Mouse (Mus musculus): Measurements from ENCODE around the gene Hnrnpul1. TPM values are rescaled to one million over a fixed set of nuclear protein-coding genes. Genes with fewer than 3 reads are reported as not detected.

The Hnrnpul1 gene
- polyA plus RNA-seq, 1 experiment from 2014 or later, result 52.9 TPM

GRCm38 (mm10) chr7:25756011-25756410 is 1.5 kb upstream of the Hnrnpul1 start:
- Histone ChIP-seq H3K4me2 (ENCODE audit: low read depth, low read length) (peak overlapping the region; percentile 94), H3K27me3 (ENCODE audit: control insufficient read depth, insufficient read depth, low read length) (no peaks in the 10 kb centered on the region), H3K4me1 (ENCODE audit: control insufficient read depth, insufficient read depth, low read length) (peaks cover 19% of the 10 kb centered on the region), H3K36me3 (ENCODE audit: control insufficient read depth, insufficient read depth, low read length) (no peaks in the 10 kb centered on the region), H3K4me3 (ENCODE audit: low read depth, low read length) (peak overlapping the region; percentile 96), H3K9ac (replicated peaks; ENCODE audit: low read depth, low read length) (peak overlapping the region; percentile 46), H3K9me3 (ENCODE audit: control insufficient read depth, low read length) (no peaks in the 10 kb centered on the region), H3K27ac (ENCODE audit: low read depth, low read length) (peak overlapping the region; percentile 95; the same call in 1 of the 2 replicates)
- under 1% methylated on average over 18 of the region's 18 CpGs for WGBS
- ATAC-seq (ENCODE audit: low read depth), result peak; percentile 38; the same call in 1 of the 2 replicates

GRCm38 (mm10) chr7:25755468-25755833 is 894 bp upstream of the Hnrnpul1 start:
- H3K36me3 ChIP-seq (ENCODE audit: control insufficient read depth, insufficient read depth, low read length), result peaks cover 5% of the 10 kb centered on the region; the same call in 1 of the 2 replicates
- no peaks in the 10 kb centered on the region for H3K9me3 ChIP-seq (ENCODE audit: control insufficient read depth, low read length)
- ATAC-seq (ENCODE audit: low read depth), result peak; percentile 32
- peak overlapping the region; percentile 94 for H3K4me2 ChIP-seq (ENCODE audit: low read depth, low read length)
- peak overlapping the region; percentile 95 for H3K27ac ChIP-seq (ENCODE audit: low read depth, low read length)
- no peak overlapping the region; the same call in 1 of the 2 replicates for H3K9ac ChIP-seq (replicated peaks; ENCODE audit: low read depth, low read length)
- under 1% methylated on average over 15 of the region's 15 CpGs for WGBS
- H3K4me3 ChIP-seq (ENCODE audit: low read depth, low read length), result peak overlapping the region; percentile 96
- no peaks in the 10 kb centered on the region for H3K27me3 ChIP-seq (ENCODE audit: control insufficient read depth, insufficient read depth, low read length)
- peaks cover 19% of the 10 kb centered on the region for H3K4me1 ChIP-seq (ENCODE audit: control insufficient read depth, insufficient read depth, low read length)

DNA sequence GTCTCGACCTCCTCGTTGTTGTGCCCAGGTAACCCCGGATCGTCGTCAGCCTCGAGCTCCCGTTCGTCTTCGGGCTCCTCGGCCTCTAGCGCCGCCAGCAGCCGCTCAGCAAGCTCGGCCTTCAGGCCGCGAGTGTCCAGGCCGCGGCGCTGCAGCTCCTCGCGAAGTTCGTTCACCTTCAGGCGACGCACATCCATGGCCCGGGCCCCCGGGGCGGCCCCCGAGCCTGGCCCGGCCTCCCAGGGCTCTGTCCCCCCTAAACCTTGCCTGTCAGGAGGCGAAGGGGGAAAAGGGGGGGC is 169 bp downstream of the Hnrnpul1 start:
- no peak for ATAC-seq (ENCODE audit: low read depth)
- Histone ChIP-seq H3K9ac (replicated peaks; ENCODE audit: low read depth, low read length) (peak overlapping the region; percentile 96), H3K4me2 (ENCODE audit: low read depth, low read length) (peak overlapping the region; percentile 99), H3K4me1 (ENCODE audit: control insufficient read depth, insufficient read depth, low read length) (peaks cover 19% of the 10 kb centered on the region), H3K36me3 (ENCODE audit: control insufficient read depth, insufficient read depth, low read length) (peaks cover 13% of the 10 kb centered on the region), H3K27ac (ENCODE audit: low read depth, low read length) (peak overlapping the region; percentile 95), H3K9me3 (ENCODE audit: control insufficient read depth, low read length) (no peaks in the 10 kb centered on the region), H3K4me3 (ENCODE audit: low read depth, low read length) (peak overlapping the region; percentile 96), H3K27me3 (ENCODE audit: control insufficient read depth, insufficient read depth, low read length) (no peaks in the 10 kb centered on the region)
- under 1% methylated on average over 30 of the region's 30 CpGs for WGBS

DNA sequence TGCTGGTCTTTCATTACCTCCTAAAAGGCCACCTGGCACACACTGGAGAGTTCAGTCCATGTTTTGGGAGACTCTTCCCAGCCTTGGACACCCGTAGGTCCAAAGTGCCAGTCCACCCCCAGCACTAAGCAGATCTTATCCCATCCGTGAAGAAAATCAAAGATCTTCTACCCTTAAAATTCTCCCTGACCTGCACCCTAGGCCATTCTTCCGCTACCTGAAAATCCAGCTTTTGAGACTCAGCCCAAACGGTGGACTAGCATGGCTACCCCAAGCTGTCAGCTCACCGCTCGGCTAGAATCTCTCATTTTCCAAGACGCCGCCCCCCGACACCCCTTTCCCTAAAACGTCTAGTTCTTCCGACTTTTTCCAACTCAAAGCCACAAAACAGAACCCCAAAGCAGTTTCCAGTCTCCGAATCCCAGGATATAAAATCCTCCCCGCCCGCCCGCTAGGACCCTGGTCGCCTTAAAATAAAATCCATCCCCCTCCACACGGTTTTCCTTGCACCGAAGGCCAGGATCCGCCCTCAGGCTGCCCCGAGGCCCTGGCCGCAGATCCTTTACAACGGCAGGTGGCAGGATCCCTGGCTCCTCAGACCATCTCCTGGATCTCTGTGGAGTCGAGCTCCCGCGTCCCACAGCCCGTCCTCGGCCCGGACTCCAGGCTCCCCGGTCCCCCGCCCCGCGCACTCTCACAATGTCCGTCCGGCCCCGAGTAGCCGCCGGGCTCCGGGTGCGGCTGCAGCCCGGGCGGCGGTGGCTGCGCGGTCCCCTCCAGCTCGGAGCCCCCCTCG is 716 bp downstream of the Hnrnpul1 start:
- under 1% methylated on average over 38 of the region's 46 CpGs for WGBS
- no peak; the same call in 1 of the 2 replicates for ATAC-seq (ENCODE audit: low read depth)
- H3K4me2 ChIP-seq (ENCODE audit: low read depth, low read length), result peak overlapping the region; percentile 99
- peak overlapping the region; percentile 95 for H3K27ac ChIP-seq (ENCODE audit: low read depth, low read length)
- H3K4me3 ChIP-seq (ENCODE audit: low read depth, low read length), result peak overlapping the region; percentile 96
- H3K36me3 ChIP-seq (ENCODE audit: control insufficient read depth, insufficient read depth, low read length), result peaks cover 17% of the 10 kb centered on the region
- no peaks in the 10 kb centered on the region for H3K9me3 ChIP-seq (ENCODE audit: control insufficient read depth, low read length)
- no peaks in the 10 kb centered on the region for H3K27me3 ChIP-seq (ENCODE audit: control insufficient read depth, insufficient read depth, low read length)
- peak overlapping the region; percentile 96 for H3K9ac ChIP-seq (replicated peaks; ENCODE audit: low read depth, low read length)
- peaks cover 19% of the 10 kb centered on the region for H3K4me1 ChIP-seq (ENCODE audit: control insufficient read depth, insufficient read depth, low read length)

DNA sequence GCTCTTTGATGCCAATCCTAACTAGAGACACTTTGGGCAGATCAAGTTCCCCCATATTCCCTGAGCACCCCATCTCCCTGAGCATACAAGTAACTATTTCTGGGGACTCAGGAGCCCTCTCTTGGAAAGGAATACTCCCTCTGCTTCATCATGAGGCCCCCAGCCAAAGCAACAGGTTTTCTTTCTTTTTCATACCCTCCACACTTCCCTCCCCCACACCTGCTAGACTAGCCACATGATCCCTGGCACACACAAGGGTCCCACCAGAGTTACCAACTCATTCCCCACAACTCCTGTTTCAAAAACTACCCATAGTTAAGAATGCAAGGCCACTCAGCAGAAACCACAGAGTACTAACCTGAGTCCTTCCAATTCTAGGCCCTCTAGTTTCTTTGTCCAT is 1.5 kb downstream of the Hnrnpul1 start:
- Histone ChIP-seq H3K36me3 (ENCODE audit: control insufficient read depth, insufficient read depth, low read length) (peaks cover 24% of the 10 kb centered on the region), H3K27me3 (ENCODE audit: control insufficient read depth, insufficient read depth, low read length) (no peaks in the 10 kb centered on the region), H3K4me2 (ENCODE audit: low read depth, low read length) (peak overlapping the region; percentile 99), H3K9ac (replicated peaks; ENCODE audit: low read depth, low read length) (peak overlapping the region; percentile 96), H3K27ac (ENCODE audit: low read depth, low read length) (no peak overlapping the region), H3K9me3 (ENCODE audit: control insufficient read depth, low read length) (no peaks in the 10 kb centered on the region), H3K4me1 (ENCODE audit: control insufficient read depth, insufficient read depth, low read length) (peaks cover 19% of the 10 kb centered on the region), H3K4me3 (ENCODE audit: low read depth, low read length) (peak overlapping the region; percentile 96)
- ATAC-seq (ENCODE audit: low read depth), result no peak

GRCm38 (mm10) chr7:25746844-25747243 is 7.7 kb downstream of the Hnrnpul1 start:
- 80% methylated on average over 3 of the region's 3 CpGs for whole genome bisulfite sequencing
- no peak for ATAC-seq (ENCODE audit: low read depth)

DNA sequence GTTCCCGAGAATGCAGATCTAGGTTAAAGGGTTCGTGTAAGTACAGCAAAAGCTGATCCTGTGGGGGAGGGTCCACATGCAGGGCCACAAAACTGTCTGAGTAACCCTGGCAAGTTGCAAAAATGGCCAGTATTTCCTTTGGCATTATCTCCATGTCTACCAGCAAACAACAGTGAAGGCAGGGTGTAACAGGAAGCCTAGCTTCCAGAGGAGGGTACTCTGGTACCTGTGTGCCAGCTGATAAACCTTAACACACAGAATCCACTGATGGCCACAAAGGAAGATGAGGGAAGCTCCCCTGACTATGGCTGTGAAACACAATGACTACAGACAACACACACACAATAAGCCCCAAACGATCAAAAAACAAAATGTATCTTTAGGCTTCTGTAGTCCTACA is 16.3 kb downstream of the Hnrnpul1 start:
- Histone ChIP-seq H3K27ac (ENCODE audit: low read depth, low read length) (no peak overlapping the region), H3K27me3 (ENCODE audit: control insufficient read depth, insufficient read depth, low read length) (no peaks in the 10 kb centered on the region), H3K9me3 (ENCODE audit: control insufficient read depth, low read length) (no peaks in the 10 kb centered on the region), H3K4me2 (ENCODE audit: low read depth, low read length) (no peak overlapping the region), H3K9ac (replicated peaks; ENCODE audit: low read depth, low read length) (no peak overlapping the region), H3K36me3 (ENCODE audit: control insufficient read depth, insufficient read depth, low read length) (peaks cover 76% of the 10 kb centered on the region), H3K4me3 (ENCODE audit: low read depth, low read length) (no peak overlapping the region), H3K4me1 (ENCODE audit: control insufficient read depth, insufficient read depth, low read length) (no peaks in the 10 kb centered on the region)
- WGBS, result 98% methylated on average over 3 of the region's 3 CpGs
- no peak for ATAC-seq (ENCODE audit: low read depth)

More at GRCm38 (mm10) chr7:25746844-25747243, 7.7 kb downstream of the Hnrnpul1 start:
- Histone ChIP-seq H3K36me3 (ENCODE audit: control insufficient read depth, insufficient read depth, low read length) (peaks cover 82% of the 10 kb centered on the region), H3K4me3 (ENCODE audit: low read depth, low read length) (no peak overlapping the region), H3K4me1 (ENCODE audit: control insufficient read depth, insufficient read depth, low read length) (peaks cover 2% of the 10 kb centered on the region; the same call in 1 of the 2 replicates), H3K27me3 (ENCODE audit: control insufficient read depth, insufficient read depth, low read length) (no peaks in the 10 kb centered on the region), H3K27ac (ENCODE audit: low read depth, low read length) (no peak overlapping the region), H3K9me3 (ENCODE audit: control insufficient read depth, low read length) (no peaks in the 10 kb centered on the region), H3K9ac (replicated peaks; ENCODE audit: low read depth, low read length) (no peak overlapping the region), H3K4me2 (ENCODE audit: low read depth, low read length) (no peak overlapping the region)

DNA sequence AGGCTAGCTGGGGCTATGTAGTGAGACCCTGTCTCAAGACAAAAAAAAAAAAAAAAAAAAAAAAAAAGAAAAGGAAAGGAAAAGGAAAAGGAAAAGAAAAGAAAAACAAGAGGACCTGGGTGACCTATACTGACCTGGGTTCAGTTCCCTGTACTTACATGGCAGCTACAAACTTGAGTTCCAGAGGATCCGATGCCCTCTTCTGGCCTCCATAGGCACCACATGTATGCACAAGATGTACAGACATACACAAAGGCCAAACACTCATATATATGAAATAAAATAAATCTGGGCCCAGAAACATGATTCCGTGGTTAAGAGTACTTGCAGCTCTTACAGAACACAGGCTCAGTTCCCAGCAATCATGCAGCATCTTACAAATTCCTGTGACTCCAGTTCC is 17.6 kb downstream of the Hnrnpul1 start:
- no peak overlapping the region for H3K27ac ChIP-seq (ENCODE audit: low read depth, low read length)
- WGBS, result 100% methylated on average over 2 of the region's 2 CpGs
- peaks cover 78% of the 10 kb centered on the region for H3K36me3 ChIP-seq (ENCODE audit: control insufficient read depth, insufficient read depth, low read length)
- H3K4me2 ChIP-seq (ENCODE audit: low read depth, low read length), result no peak overlapping the region
- no peak for ATAC-seq (ENCODE audit: low read depth)
- H3K9me3 ChIP-seq (ENCODE audit: control insufficient read depth, low read length), result no peaks in the 10 kb centered on the region
- no peak overlapping the region for H3K4me3 ChIP-seq (ENCODE audit: low read depth, low read length)
- no peaks in the 10 kb centered on the region for H3K4me1 ChIP-seq (ENCODE audit: control insufficient read depth, insufficient read depth, low read length)
- H3K9ac ChIP-seq (replicated peaks; ENCODE audit: low read depth, low read length), result no peak overlapping the region
- H3K27me3 ChIP-seq (ENCODE audit: control insufficient read depth, insufficient read depth, low read length), result no peaks in the 10 kb centered on the region

DNA sequence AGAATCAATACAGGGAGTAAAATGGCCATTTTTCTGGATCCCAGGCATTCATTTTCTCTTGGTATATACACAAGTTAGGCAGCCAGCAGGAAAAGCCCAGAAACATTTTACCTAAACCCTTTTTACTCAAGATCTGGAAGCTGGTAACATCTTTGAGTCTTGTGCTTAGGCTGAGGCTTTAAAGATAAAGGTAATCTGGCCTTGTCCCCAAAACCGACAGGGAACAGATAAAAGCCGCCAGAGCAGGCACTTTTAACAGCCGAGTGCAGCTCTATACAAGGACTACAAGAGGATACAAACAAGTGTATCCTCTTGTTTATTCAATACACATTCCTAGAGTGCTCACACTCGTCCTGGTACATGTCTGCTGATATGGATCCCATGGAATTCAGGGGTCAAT is 19.6 kb downstream of the Hnrnpul1 start:
- WGBS, result 86% methylated on average over 4 of the region's 4 CpGs
- no peak overlapping the region for H3K4me2 ChIP-seq (ENCODE audit: low read depth, low read length)
- no peak overlapping the region for H3K9ac ChIP-seq (replicated peaks; ENCODE audit: low read depth, low read length)
- no peak overlapping the region for H3K4me3 ChIP-seq (ENCODE audit: low read depth, low read length)
- no peaks in the 10 kb centered on the region for H3K27me3 ChIP-seq (ENCODE audit: control insufficient read depth, insufficient read depth, low read length)
- no peaks in the 10 kb centered on the region for H3K4me1 ChIP-seq (ENCODE audit: control insufficient read depth, insufficient read depth, low read length)
- no peaks in the 10 kb centered on the region for H3K9me3 ChIP-seq (ENCODE audit: control insufficient read depth, low read length)
- H3K27ac ChIP-seq (ENCODE audit: low read depth, low read length), result no peak overlapping the region
- peaks cover 75% of the 10 kb centered on the region for H3K36me3 ChIP-seq (ENCODE audit: control insufficient read depth, insufficient read depth, low read length)
- ATAC-seq (ENCODE audit: low read depth), result no peak
